Mouse (Mus musculus): ENCODE measurements around the gene Pnpla1.

- TF ChIP-seq TBP (conservative IDR thresholded peaks at IDR 0.05; ENCODE audit: low read depth, low read length) (no peak), ZKSCAN1 (IDR thresholded peaks at IDR 0.05; ENCODE audit: borderline replicate concordance, low read depth, low read length) (no peak), EP300 (IDR thresholded peaks at IDR 0.05; ENCODE audit: low read length) (no peak), CTCF (conservative IDR thresholded peaks at IDR 0.05 in 1 of 2, IDR thresholded peaks at IDR 0.05 in 1 of 2; ENCODE audit: low read depth in 2 of 2, low read length in 2 of 2) (no peak), CHD2 (IDR thresholded peaks at IDR 0.05; ENCODE audit: low read length) (no peak), TCF12 (IDR thresholded peaks at IDR 0.05; ENCODE audit: low read depth, low read length) (no peak), POLR2A (IDR thresholded peaks at IDR 0.05; ENCODE audit: low read depth, low read length) (no peak)
Measured at GRCm38 (mm10) chr17:28895217-28895875, 37.1 kb downstream of the Pnpla1 start.

Data from CH12.LX (cell line).